Mouse (Mus musculus) stomach, embryonic 14.5 days (tissue): Measurements from ENCODE around the gene Gmpr. TPM values are rescaled to one million over a fixed set of nuclear protein-coding genes. Genes with fewer than 3 reads are reported as not detected.

Experiments used
- ATAC-seq: fragments of 200-750 bp; cut with Nextera tagmentation; 2 replicates; pipeline ENCODE4 v1.8.0; 2017; ENCODE audit warnings: low read depth, moderate TSS enrichment; ENCODE audit not compliant: insufficient number of reproducible peaks, insufficient read depth, low FRiP score
- H3K27ac ChIP-seq: fragments of 300-500 bp; sonication (generic); 2 replicates; pipeline ENCODE4 v1.5.1; 2014; ENCODE audit warnings: mild to moderate bottlenecking, low read length, moderate library complexity, mixed read lengths
- H3K27me3 ChIP-seq: fragments of 300-500 bp; sonication (generic); 2 replicates; pipeline ENCODE4 v1.6.1; 2014; ENCODE audit warnings: low read length, control low read depth, mixed read lengths; ENCODE audit not compliant: control insufficient read depth, insufficient read depth
- H3K36me3 ChIP-seq: fragments of 300-500 bp; sonication (generic); 2 replicates; pipeline ENCODE4 v1.6.1; 2014; ENCODE audit warnings: mild to moderate bottlenecking, control low read depth, low read length, moderate library complexity, mixed read lengths; ENCODE audit not compliant: control insufficient read depth, insufficient read depth
- H3K4me1 ChIP-seq: fragments of 300-500 bp; sonication (generic); 2 replicates; pipeline ENCODE4 v1.6.1; 2014; ENCODE audit warnings: low read length, control low read depth, mixed read lengths; ENCODE audit not compliant: control insufficient read depth, insufficient read depth
- H3K4me2 ChIP-seq: fragments of 300-500 bp; sonication (generic); replicated peaks from 2 replicates; pipeline ENCODE4 v1.6.1; 2014; ENCODE audit warnings: low read depth, low read length, control low read depth
- H3K4me3 ChIP-seq: fragments of 300-500 bp; sonication (generic); 2 replicates; pipeline ENCODE4 v1.5.1; 2014; ENCODE audit warnings: low read depth, low read length, control low read depth
- H3K9ac ChIP-seq: fragments of 300-500 bp; sonication (generic); replicated peaks from 2 replicates; pipeline ENCODE4 v1.6.1; 2014; ENCODE audit warnings: low read depth, mild to moderate bottlenecking, control low read depth, low read length, moderate library complexity, mixed read lengths
- H3K9me3 ChIP-seq: fragments of 300-500 bp; sonication (generic); 2 replicates; pipeline ENCODE4 v1.6.1; 2016; ENCODE audit warnings: low read depth, low read length, control low read depth; ENCODE audit not compliant: control insufficient read depth
- WGBS: fragments of 180-500 bp; shearing (Covaris S2); extraction: QIAGEN DNeasy Blood & Tissue Kit; methylation state at CpG from one replicate; pipeline ENCODE4 v1.1.7; 2014; 5-methylcytosine and 5-hydroxymethylcytosine counted together
- polyA plus RNA-seq: library from polyadenylated mRNA; unstranded; fragments of >200 nt; fragmentation: Nextera tagmentation; extraction: Ambion mirVana; gene quantifications from 2 replicates; pipeline ENCODE4 v1.2.1, GENCODE M21; 2014

Gene Gmpr
- polyA plus RNA-seq, 1 experiment from 2014 or later: 34.6 TPM

DNA sequence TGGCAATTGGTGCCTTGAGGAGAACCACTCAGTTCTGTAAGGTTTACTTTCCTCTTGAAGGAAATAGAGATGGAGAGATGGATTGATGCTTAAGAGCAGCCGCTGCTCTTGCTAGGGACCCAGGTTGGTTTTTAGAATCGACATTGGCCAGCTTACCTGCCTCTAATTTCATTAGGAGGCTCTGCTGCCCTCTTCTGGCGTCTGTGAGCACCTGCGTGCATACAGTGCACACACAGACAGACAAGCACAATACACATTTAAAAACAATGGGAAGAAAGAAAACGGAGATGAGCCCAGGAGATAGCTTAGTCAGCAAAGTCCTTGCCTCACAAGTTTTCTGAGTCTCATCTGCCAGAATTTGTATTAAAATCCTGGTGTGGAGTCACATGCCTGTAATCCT, 75.8 kb downstream of the Gmpr start:
- no peak overlapping the region for H3K4me3 ChIP-seq
- H3K4me1 ChIP-seq: no peaks in the 10 kb centered on the region
- no peak overlapping the region for H3K4me2 ChIP-seq
- H3K9ac ChIP-seq: no peak overlapping the region
- no peaks in the 10 kb centered on the region for H3K27me3 ChIP-seq
- WGBS: 86% methylated on average over 5 of the region's 5 CpGs
- H3K36me3 ChIP-seq: no peaks in the 10 kb centered on the region
- no peak overlapping the region for H3K27ac ChIP-seq
- ATAC-seq: no peak
- no peaks in the 10 kb centered on the region for H3K9me3 ChIP-seq

DNA sequence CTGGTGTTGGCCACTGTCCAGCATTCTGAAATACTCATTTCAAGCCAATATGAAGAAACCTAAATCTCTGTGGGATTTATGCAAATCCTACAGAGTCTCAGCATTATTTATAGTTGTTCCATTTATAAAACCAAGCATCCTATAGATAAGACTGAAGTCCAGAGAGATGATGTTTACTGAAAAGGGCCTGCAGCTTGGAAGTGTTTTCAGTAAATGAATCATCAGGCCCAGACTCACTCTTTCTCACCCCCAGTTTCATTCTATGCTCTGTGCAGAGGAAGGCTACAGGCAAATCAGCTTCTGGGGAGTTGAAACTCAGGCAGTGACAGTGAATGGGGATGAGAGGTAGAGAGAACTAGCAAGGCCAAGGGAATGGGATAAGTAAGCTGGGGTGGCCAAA, 83.7 kb downstream of the Gmpr start:
- Histone ChIP-seq H3K27ac (no peak overlapping the region), H3K9ac (no peak overlapping the region), H3K36me3 (no peaks in the 10 kb centered on the region), H3K27me3 (no peaks in the 10 kb centered on the region), H3K9me3 (no peaks in the 10 kb centered on the region), H3K4me2 (no peak overlapping the region), H3K4me1 (peaks cover 7% of the 10 kb centered on the region; the same call in 1 of the 2 replicates), H3K4me3 (no peak overlapping the region)
- ATAC-seq: no peak

DNA sequence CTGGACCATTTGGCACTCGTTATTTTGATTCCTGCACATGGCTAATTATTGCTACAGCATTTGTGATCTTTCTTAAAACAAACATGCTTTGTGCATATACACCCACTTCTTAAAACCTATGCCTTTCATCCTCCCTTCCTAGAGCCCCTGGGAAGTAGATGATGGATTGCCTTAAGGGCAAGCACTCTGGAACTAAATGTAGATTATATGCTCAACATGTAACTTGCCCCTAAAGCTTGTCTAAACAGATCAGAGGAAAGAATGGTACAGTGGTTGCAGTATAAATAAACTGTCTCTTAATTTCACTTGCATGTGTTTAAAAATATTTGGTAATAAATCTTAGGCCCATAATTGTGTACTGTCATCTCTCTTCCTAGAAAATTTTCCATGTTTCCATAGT, 86.7 kb downstream of the Gmpr start:
- WGBS: 35% methylated on average over 1 of the region's 1 CpGs
- H3K9me3 ChIP-seq: no peaks in the 10 kb centered on the region
- no peaks in the 10 kb centered on the region for H3K36me3 ChIP-seq
- H3K4me2 ChIP-seq: no peak overlapping the region
- peaks cover 7% of the 10 kb centered on the region; the same call in 1 of the 2 replicates for H3K4me1 ChIP-seq
- H3K4me3 ChIP-seq: no peak overlapping the region
- H3K27me3 ChIP-seq: no peaks in the 10 kb centered on the region
- no peak overlapping the region for H3K27ac ChIP-seq
- no peak for ATAC-seq
- no peak overlapping the region for H3K9ac ChIP-seq

DNA sequence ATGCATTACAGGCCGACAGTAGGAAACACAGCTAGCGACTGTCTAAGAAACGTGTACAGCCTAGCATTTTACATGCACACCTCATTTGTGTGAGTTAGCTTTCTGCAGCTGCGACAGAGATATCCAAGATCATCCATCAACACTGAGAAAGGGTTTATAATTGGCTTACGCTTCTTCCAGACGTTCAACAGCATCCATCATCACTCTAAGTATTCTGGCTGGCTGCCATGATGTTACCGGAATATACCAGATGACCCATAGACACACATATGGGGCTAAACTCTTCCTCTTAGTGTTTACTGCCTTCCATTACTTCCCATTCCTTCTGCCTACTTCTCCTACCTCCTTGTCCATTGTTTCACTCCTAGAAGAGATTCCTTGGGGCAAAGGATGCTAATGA, 88.2 kb downstream of the Gmpr start:
- Histone ChIP-seq H3K27ac (no peak overlapping the region), H3K4me1 (peaks cover 7% of the 10 kb centered on the region; the same call in 1 of the 2 replicates), H3K4me2 (no peak overlapping the region), H3K4me3 (no peak overlapping the region), H3K36me3 (no peaks in the 10 kb centered on the region), H3K9ac (no peak overlapping the region), H3K9me3 (no peaks in the 10 kb centered on the region), H3K27me3 (no peaks in the 10 kb centered on the region)
- ATAC-seq: no peak
- 33% methylated on average over 7 of the region's 7 CpGs for WGBS

DNA sequence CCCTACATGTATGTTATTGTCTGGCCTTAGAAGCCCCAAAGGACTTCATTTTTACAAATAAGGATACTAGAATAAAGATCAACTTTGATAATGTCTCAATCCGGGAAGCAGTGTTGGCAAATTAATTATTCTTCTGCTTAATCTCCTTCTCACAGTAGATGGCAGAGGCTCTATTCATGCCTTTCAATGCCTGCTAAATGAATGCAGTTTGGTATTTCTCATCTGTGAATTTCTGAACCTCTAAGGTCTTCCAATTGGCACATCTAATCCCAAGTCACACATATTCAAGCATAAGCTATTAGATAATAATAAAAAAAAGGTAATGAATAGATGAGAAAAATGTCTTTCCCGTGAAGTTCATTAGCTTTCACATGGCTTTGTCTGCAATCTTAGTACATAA, 92.6 kb downstream of the Gmpr start:
- Histone ChIP-seq H3K9me3 (no peaks in the 10 kb centered on the region), H3K27ac (no peak overlapping the region), H3K4me1 (no peaks in the 10 kb centered on the region), H3K9ac (no peak overlapping the region), H3K4me2 (no peak overlapping the region), H3K4me3 (no peak overlapping the region), H3K36me3 (no peaks in the 10 kb centered on the region), H3K27me3 (no peaks in the 10 kb centered on the region)
- ATAC-seq: no peak
- WGBS: 80% methylated on average over 2 of the region's 2 CpGs

DNA sequence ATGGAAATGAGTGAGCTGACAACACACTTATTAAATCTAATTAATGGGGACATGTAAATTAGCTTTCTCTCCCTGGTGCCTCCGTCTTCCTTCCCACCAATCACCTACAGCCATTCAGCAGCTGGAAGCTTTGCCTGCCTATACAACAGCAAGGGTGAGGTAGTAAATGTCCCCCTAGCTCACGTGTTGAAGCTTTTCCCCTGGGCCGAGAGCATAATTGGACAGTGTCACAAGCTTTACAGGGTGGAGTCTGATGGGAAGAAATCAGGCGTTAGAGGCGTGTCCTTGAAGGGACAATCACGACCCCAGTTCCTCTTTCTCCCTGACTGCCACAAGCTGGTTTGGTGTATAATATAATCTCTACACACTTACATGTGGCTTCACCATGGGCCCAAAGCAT, 93.2 kb downstream of the Gmpr start:
- H3K4me3 ChIP-seq: no peak overlapping the region
- H3K36me3 ChIP-seq: no peaks in the 10 kb centered on the region
- ATAC-seq: no peak
- H3K9ac ChIP-seq: no peak overlapping the region
- H3K4me1 ChIP-seq: no peaks in the 10 kb centered on the region
- no peaks in the 10 kb centered on the region for H3K9me3 ChIP-seq
- no peak overlapping the region for H3K4me2 ChIP-seq
- H3K27ac ChIP-seq: no peak overlapping the region
- H3K27me3 ChIP-seq: no peaks in the 10 kb centered on the region
- 67% methylated on average over 6 of the region's 6 CpGs for WGBS

Other genes starting within 250 kb of the Gmpr start
- 9.7 and 10.0 TPM in 2 replicates for gene Mylip, start 117.7 kb upstream of the Gmpr start, polyA plus RNA-seq